Mouse (Mus musculus) midbrain, embryonic 15.5 days (tissue): Measurements from ENCODE around the gene Pced1b. TPM values are rescaled to one million over a fixed set of nuclear protein-coding genes. Genes with fewer than 3 reads are reported as not detected.
"Not testable (repeated sequence)": the region's sequence is repeated elsewhere in the genome, so short reads cannot be mapped to it uniquely, and the experiment has no call there.

ENCODE experiments used
- ATAC-seq: fragments of 200-750 bp; cut with Nextera tagmentation; replicated peaks from 2 replicates; pipeline ENCODE4 v1.8.0; 2017; ENCODE audit warnings: moderate TSS enrichment
- H3K27ac ChIP-seq: fragments of 300-500 bp; sonication (generic); 2 replicates; pipeline ENCODE4 v1.5.1; 2015; ENCODE audit warnings: mild to moderate bottlenecking, inconsistent platforms
- H3K27me3 ChIP-seq: fragments of 300-500 bp; sonication (generic); replicated peaks from 2 replicates; pipeline ENCODE4 v1.6.1; 2015; ENCODE audit warnings: inconsistent platforms
- H3K36me3 ChIP-seq: fragments of 300-500 bp; sonication (generic); replicated peaks from 2 replicates; pipeline ENCODE4 v1.6.1; 2015; ENCODE audit warnings: inconsistent platforms
- H3K4me1 ChIP-seq: fragments of 300-500 bp; sonication (generic); 2 replicates; pipeline ENCODE4 v1.6.1; 2015; ENCODE audit warnings: inconsistent platforms
- H3K4me2 ChIP-seq: fragments of 300-500 bp; sonication (generic); 2 replicates; pipeline ENCODE4 v1.6.1; 2015; ENCODE audit warnings: inconsistent platforms, mild to moderate bottlenecking, moderate library complexity
- H3K4me3 ChIP-seq: fragments of 300-500 bp; sonication (generic); 2 replicates; pipeline ENCODE4 v1.5.1; 2015; ENCODE audit warnings: mild to moderate bottlenecking, inconsistent platforms
- H3K9ac ChIP-seq: fragments of 300-500 bp; sonication (generic); 2 replicates; pipeline ENCODE4 v1.6.1; 2015; ENCODE audit warnings: mild to moderate bottlenecking, inconsistent platforms
- H3K9me3 ChIP-seq: fragments of 300-500 bp; sonication (generic); 2 replicates; pipeline ENCODE4 v1.6.1; 2016; ENCODE audit warnings: inconsistent platforms
- WGBS: fragments of 180-500 bp; shearing (Covaris S2); methylation state at CpG from one replicate; pipeline ENCODE4 v1.1.7; 2015; ENCODE audit warnings: mixed read lengths; 5-methylcytosine and 5-hydroxymethylcytosine counted together
- polyA plus RNA-seq: library from polyadenylated mRNA; unstranded; fragments of >200 nt; fragmentation: Nextera tagmentation; extraction: Ambion mirVana; gene quantifications from 2 replicates; pipeline ENCODE4 v1.2.1, GENCODE M21; 2015

Gene Pced1b
- polyA plus RNA-seq, 1 experiment from 2014 or later = 6.2 TPM

- Histone ChIP-seq H3K4me1 (no peaks in the 10 kb centered on the region), H3K4me2 (no peak overlapping the region), H3K36me3 (no peaks in the 10 kb centered on the region), H3K4me3 (no peak overlapping the region), H3K27ac (no peak overlapping the region), H3K9ac (no peak overlapping the region), H3K9me3 (no peaks in the 10 kb centered on the region), H3K27me3 (no peaks in the 10 kb centered on the region)
- no peak for ATAC-seq
- 89% methylated on average over 14 of the region's 14 CpGs for WGBS
These were observed 136.7 kb downstream of the Pced1b start for GRCm38 (mm10) chr15:97383523-97384141.

GRCm38 (mm10) chr15:97384170-97385018 lies 137.5 kb downstream of the Pced1b start:
- Histone ChIP-seq H3K27me3 (no peaks in the 10 kb centered on the region), H3K36me3 (no peaks in the 10 kb centered on the region), H3K27ac (no peak overlapping the region), H3K4me1 (no peaks in the 10 kb centered on the region), H3K9ac (no peak overlapping the region), H3K4me2 (no peak overlapping the region), H3K4me3 (no peak overlapping the region), H3K9me3 (no peaks in the 10 kb centered on the region)
- WGBS = 96% methylated on average over 28 of the region's 28 CpGs
- ATAC-seq = no peak

GRCm38 (mm10) chr15:97385174-97385573 lies 138.3 kb downstream of the Pced1b start:
- H3K36me3 ChIP-seq, H3K27me3 ChIP-seq, H3K4me1 ChIP-seq, H3K9me3 ChIP-seq, H3K4me3 ChIP-seq, ATAC-seq, H3K4me2 ChIP-seq, H3K27ac ChIP-seq, H3K9ac ChIP-seq: not testable (repeated sequence)
- 85% methylated on average over 10 of the region's 10 CpGs for WGBS

- H3K9me3 ChIP-seq = no peaks in the 10 kb centered on the region
- H3K27me3 ChIP-seq = no peaks in the 10 kb centered on the region
- H3K36me3 ChIP-seq = no peaks in the 10 kb centered on the region
- no peak overlapping the region for H3K27ac ChIP-seq
- H3K4me2 ChIP-seq = no peak overlapping the region
- H3K9ac ChIP-seq = no peak overlapping the region
- H3K4me3 ChIP-seq = no peak overlapping the region
- 96% methylated on average over 6 of the region's 6 CpGs for WGBS
- H3K4me1 ChIP-seq = no peaks in the 10 kb centered on the region
- ATAC-seq = no peak
These were observed 140.9 kb downstream of the Pced1b start for GRCm38 (mm10) chr15:97387793-97388192.

GRCm38 (mm10) chr15:97389577-97389976 lies 142.7 kb downstream of the Pced1b start:
- WGBS = 92% methylated on average over 4 of the region's 4 CpGs
- H3K4me1 ChIP-seq = peaks cover 4% of the 10 kb centered on the region; the same call in 1 of the 2 replicates
- H3K27ac ChIP-seq = no peak overlapping the region
- H3K27me3 ChIP-seq = no peaks in the 10 kb centered on the region
- H3K36me3 ChIP-seq = no peaks in the 10 kb centered on the region
- H3K4me3 ChIP-seq = no peak overlapping the region
- no peak overlapping the region for H3K4me2 ChIP-seq
- H3K9me3 ChIP-seq = no peaks in the 10 kb centered on the region
- H3K9ac ChIP-seq = no peak overlapping the region
- no peak for ATAC-seq

GRCm38 (mm10) chr15:97390778-97391177 lies 143.9 kb downstream of the Pced1b start:
- 98% methylated on average over 2 of the region's 2 CpGs for WGBS
- Histone ChIP-seq H3K27ac (no peak overlapping the region), H3K4me1 (peaks cover 4% of the 10 kb centered on the region; the same call in 1 of the 2 replicates), H3K27me3 (no peaks in the 10 kb centered on the region), H3K36me3 (no peaks in the 10 kb centered on the region), H3K9ac (no peak overlapping the region), H3K4me2 (no peak overlapping the region), H3K9me3 (no peaks in the 10 kb centered on the region), H3K4me3 (no peak overlapping the region)
- ATAC-seq = no peak

- Histone ChIP-seq H3K27ac (no peak overlapping the region), H3K4me1 (peaks cover 4% of the 10 kb centered on the region; the same call in 1 of the 2 replicates), H3K9me3 (no peaks in the 10 kb centered on the region), H3K36me3 (no peaks in the 10 kb centered on the region), H3K4me3 (no peak overlapping the region), H3K4me2 (no peak overlapping the region), H3K27me3 (no peaks in the 10 kb centered on the region), H3K9ac (no peak overlapping the region)
- WGBS = 95% methylated on average over 2 of the region's 2 CpGs
- no peak for ATAC-seq
These were observed 144.5 kb downstream of the Pced1b start for GRCm38 (mm10) chr15:97391436-97391835.

- 65% methylated on average over 12 of the region's 12 CpGs for WGBS
- no peaks in the 10 kb centered on the region for H3K9me3 ChIP-seq
- H3K27ac ChIP-seq = no peak overlapping the region
- no peaks in the 10 kb centered on the region for H3K27me3 ChIP-seq
- peaks cover 4% of the 10 kb centered on the region; the same call in 1 of the 2 replicates for H3K4me1 ChIP-seq
- no peak overlapping the region for H3K9ac ChIP-seq
- no peak for ATAC-seq
- H3K4me2 ChIP-seq = no peak overlapping the region
- H3K4me3 ChIP-seq = no peak overlapping the region
- H3K36me3 ChIP-seq = no peaks in the 10 kb centered on the region
These were observed 147.7 kb downstream of the Pced1b start for GRCm38 (mm10) chr15:97394561-97394960.

- H3K9ac ChIP-seq = no peak overlapping the region
- no peaks in the 10 kb centered on the region for H3K36me3 ChIP-seq
- WGBS = 84% methylated on average over 4 of the region's 4 CpGs
- no peak overlapping the region for H3K4me3 ChIP-seq
- no peak for ATAC-seq
- H3K27me3 ChIP-seq = no peaks in the 10 kb centered on the region
- H3K4me1 ChIP-seq = peaks cover 4% of the 10 kb centered on the region; the same call in 1 of the 2 replicates
- H3K9me3 ChIP-seq = no peaks in the 10 kb centered on the region
- H3K27ac ChIP-seq = no peak overlapping the region
- H3K4me2 ChIP-seq = no peak overlapping the region
These were observed 149.8 kb downstream of the Pced1b start for GRCm38 (mm10) chr15:97396586-97397299.

GRCm38 (mm10) chr15:97397793-97398192 lies 150.9 kb downstream of the Pced1b start:
- no peak overlapping the region for H3K4me3 ChIP-seq
- ATAC-seq = no peak
- 89% methylated on average over 2 of the region's 2 CpGs for WGBS
- H3K9me3 ChIP-seq = no peaks in the 10 kb centered on the region
- no peaks in the 10 kb centered on the region for H3K36me3 ChIP-seq
- H3K27ac ChIP-seq = no peak overlapping the region
- H3K9ac ChIP-seq = no peak overlapping the region
- H3K27me3 ChIP-seq = no peaks in the 10 kb centered on the region
- H3K4me1 ChIP-seq = peaks cover 4% of the 10 kb centered on the region; the same call in 1 of the 2 replicates
- no peak overlapping the region for H3K4me2 ChIP-seq

GRCm38 (mm10) chr15:97400866-97401265 lies 154.0 kb downstream of the Pced1b start:
- 95% methylated on average over 6 of the region's 6 CpGs for WGBS

GRCm38 (mm10) chr15:97404483-97404882 lies 157.6 kb downstream of the Pced1b start:
- Histone ChIP-seq H3K36me3 (no peaks in the 10 kb centered on the region), H3K9me3 (no peaks in the 10 kb centered on the region), H3K4me2 (no peak overlapping the region), H3K27me3 (no peaks in the 10 kb centered on the region), H3K9ac (no peak overlapping the region), H3K4me3 (no peak overlapping the region), H3K4me1 (no peaks in the 10 kb centered on the region), H3K27ac (no peak overlapping the region)
- ATAC-seq = no peak
- WGBS = 80% methylated on average over 8 of the region's 8 CpGs

More at GRCm38 (mm10) chr15:97400866-97401265, 154.0 kb downstream of the Pced1b start:
- Histone ChIP-seq H3K27ac (no peak overlapping the region), H3K27me3 (no peaks in the 10 kb centered on the region), H3K4me2 (no peak overlapping the region), H3K36me3 (no peaks in the 10 kb centered on the region), H3K4me1 (no peaks in the 10 kb centered on the region), H3K4me3 (no peak overlapping the region), H3K9me3 (no peaks in the 10 kb centered on the region), H3K9ac (no peak overlapping the region)
- ATAC-seq = no peak
